Mouse (Mus musculus): ENCODE data around the gene Kansl1.

The Kansl1 gene

DNA sequence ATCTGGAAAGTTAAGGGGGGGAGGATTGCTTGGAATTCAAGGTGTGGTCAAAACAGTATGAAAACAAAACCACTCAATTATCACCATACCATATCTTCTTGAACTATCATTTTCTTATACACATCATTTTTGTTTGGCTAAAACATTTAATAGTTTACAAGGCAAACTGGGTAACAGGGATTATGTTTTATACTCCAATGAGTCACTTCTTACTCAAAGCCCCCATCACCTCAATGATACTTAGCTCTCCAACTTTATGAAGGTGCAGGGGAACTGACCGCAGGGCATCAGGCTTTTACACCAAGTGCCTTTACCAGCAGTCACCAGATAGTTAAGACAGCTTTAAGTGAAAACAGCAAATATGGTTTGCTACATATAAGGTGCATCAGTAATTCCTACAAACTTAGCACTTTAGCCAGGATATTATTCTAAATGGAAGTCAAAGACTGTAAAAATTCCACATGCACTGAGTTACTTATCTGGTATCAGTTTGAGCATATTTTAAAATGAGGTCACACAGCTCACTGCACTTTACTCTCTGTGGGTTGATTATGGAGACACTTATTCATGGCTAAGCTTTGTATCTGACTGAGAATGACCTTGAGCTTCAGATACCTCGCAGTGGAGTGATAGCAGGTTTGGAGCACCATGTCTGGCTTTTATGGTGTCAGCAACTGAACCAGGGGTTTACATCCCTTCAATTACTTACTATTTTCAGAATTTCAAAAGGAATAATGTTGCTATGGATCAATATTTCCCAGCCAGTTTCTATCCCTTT is 104.6 kb downstream of the Kansl1 start:
- no peak for DNase-seq (ENCODE audit: low read depth, low spot score)

DNA sequence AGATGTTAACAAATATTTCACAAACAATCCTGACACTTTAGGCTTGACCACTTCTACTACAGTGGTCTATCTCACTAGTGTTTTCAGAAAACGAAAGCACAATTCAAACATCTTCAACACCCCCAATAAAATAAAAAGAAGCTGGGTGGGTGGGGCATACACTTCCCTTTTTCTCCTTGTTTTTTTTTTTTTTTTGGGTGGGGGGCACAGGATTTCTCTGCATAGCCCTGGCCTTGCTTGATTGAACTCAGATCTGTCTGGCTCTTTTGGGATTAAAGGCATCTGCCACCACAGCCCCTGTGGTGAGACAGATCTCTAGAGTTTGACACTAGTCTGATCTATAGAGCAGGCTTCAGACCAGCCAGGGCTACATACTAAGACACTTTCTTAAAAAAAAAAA is 106.0 kb downstream of the Kansl1 start:
- no peak for DNase-seq (ENCODE audit: low read depth, low spot score)

DNA sequence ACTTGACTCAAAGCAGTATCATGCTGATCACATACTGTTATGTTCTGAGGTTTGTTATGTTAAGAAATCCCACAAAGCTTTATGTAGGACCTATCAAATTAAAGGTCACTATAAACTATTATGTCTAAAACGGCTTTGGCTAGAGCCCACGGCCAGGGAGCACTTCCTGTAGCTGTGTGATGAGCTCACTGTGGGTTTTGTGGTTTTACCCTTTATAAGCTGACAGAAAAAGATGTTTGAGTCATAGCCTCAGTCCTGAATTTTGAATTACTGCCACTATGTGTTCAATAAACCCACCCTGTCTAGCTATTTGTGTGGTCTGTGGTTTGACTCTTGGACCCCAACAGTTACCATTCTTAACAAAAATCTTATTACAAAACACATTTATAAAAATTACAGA is 106.9 kb downstream of the Kansl1 start:
- DNase-seq (ENCODE audit: low read depth, low spot score): no peak

DNA sequence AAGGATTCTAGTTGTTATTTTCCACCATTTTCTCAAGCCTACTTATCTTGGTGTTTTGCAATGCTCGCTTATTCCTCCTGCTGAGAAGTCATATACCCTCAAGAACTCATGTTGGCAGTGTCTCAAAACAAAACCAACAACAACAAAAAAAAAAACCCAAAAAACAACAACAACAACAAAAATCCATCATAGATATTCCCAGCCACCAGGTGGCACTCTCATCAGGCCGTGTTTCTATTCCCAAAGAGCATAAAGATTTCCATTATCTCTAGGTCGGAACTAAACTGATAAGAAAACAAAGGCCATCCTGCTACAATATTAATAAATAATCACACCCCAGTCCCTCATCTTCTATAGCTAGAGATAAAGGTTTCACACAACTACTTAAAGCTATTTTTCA is 121.7 kb downstream of the Kansl1 start:
- peak; percentile 47 for DNase-seq (ENCODE audit: low read depth, low spot score)

DNA sequence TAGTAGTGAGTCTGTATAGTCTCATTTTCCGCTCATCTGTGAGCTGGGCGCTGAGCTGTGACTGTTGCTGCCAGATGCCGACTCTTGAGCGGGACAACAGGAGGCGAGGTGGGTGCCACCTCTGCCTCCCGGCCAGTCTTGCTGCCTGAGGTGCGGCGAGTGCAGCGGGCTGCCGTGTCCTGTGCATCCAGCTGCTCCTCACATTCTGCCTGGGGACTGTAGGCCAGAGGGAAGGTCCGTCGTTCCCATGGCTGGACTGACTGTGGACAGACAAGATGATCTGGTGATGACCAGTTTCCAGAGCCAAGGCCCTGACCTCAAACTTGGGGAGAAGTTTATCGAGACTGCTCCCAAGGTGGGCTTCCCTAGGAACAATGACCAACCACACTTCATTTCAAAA is 133.7 kb downstream of the Kansl1 start:
- DNase-seq (ENCODE audit: low read depth, low spot score): no peak

DNA sequence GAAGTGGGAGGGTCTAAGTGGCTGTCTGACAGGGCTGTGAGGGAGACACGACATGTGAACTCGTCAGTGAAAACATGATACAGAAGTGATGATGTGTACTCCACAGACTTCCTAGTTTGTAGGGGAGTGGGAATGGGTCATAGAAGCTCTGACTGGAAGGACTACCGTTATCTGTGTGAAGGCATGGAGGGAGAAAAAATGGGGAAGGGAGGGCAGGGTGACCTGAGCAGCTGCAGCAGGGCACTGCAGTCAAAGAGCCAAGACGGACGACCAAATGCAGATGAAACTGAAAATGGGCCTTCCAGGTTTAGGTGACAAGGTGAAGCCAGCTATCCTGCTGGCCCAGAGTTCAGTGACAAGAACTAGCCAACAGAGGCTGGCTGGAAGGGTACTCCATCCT is 134.5 kb downstream of the Kansl1 start:
- DNase-seq (ENCODE audit: low read depth, low spot score): no peak

DNA sequence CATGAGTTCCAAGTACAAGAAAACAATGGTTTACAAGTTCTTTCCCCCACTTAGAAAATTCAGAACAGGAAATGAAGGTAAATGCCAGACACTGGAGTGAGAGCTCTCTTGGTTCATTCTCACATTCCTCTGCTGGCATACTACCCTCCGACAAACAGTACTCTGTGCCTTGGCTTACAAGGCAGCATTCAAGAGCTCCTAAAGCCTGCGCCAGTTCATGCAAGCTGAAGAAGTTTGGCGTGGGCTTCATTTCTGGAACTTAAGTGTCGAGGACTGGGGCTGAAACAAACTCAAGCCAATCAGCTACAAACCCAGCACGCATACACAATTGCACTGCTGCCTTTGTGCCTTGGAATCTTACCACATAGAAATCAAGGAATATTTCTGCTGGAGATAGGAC is 136.6 kb downstream of the Kansl1 start:
- no peak for DNase-seq (ENCODE audit: low read depth, low spot score)

DNA sequence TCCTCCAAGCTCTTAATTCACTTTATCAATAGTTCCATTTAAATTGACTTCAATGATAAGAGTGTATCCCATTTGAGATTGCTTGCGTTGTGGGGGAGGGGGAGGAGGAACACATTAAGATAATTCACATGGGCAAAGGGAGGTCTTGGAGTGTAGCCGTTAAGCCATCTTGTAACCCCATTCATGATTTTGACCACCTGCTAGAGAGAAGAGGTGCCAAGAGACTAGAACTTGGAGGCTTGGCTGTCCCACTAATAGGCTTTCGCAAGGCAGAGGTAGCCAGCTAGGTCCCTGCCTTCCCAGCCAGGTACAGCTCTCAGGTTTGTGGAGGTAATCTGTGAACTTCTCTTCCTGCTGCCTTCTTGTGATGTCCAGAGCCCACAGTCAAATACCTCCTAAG is 137.5 kb downstream of the Kansl1 start:
- no peak for DNase-seq (ENCODE audit: low read depth, low spot score)

DNA sequence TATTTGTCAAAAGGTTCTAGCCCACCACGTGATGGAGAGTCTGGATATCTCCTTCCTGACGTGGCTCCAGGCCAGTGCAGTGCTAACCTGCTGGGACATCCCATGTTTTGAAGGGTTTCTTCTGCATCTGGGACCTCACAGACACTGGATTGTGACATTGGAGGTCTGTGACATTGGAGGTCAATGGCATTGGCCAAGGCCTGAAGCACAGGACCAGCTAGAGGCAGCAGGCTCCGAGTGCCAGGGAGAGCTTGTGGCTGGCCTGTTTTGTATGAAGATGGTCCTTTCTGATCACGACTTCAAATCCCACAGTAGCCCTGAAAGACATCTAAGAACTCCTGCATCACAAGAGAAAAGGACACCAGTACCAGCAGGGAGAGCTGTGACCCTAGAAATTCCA is 138.5 kb downstream of the Kansl1 start:
- DNase-seq (ENCODE audit: low read depth, low spot score): no peak

DNA sequence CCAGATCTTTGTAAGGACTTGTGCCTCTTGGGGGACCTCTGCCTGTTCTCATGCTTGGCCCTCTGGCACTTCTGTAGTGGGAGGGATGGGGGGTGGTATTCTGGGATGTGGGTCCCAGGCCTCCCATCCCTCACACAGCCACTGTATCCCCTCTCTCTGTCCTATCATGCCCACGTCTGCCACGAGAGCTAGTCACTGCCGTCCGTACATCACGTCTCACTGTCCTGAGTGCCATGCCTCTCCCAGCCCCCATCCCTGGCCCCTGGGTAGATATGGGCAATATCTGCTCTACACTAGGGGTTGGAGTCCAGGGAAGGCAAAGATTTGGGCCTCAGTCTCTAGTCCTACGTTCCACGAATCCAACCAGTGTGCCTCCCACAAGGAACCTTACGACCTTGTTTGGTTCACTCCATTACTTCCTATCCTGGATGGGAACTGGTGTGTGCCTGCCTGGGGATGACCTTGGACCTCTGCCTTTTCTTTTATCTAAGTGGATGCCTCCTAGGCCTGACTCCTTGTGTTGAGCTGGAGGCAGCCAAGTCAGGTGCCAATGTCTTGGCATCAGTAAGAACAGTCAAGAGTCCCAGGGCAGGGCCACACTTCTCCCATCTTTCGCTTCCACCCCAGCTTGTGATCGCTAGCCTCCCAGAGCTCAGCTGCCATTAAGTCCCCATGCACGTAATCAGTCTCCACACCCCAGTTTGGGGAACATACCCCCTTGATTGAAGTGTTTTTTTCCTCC is 139.3 kb downstream of the Kansl1 start:
- no peak for DNase-seq (ENCODE audit: low read depth, low spot score)

DNA sequence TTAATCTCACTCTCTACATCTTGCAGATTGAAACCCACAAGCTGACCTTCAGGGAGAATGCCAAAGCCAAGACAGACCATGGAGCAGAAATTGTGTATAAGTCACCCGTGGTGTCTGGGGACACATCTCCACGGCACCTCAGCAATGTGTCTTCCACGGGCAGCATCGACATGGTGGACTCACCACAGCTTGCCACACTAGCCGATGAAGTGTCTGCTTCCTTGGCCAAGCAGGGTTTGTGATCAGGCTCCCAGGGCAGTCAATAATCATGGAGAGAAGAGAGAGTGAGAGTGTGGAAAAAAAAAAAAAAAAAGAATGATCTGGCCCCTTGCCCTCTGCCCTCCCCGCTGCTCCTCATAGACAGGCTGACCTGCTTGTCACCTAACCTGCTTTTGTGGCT is 140.7 kb downstream of the Kansl1 start:
- no peak for DNase-seq (ENCODE audit: low read depth, low spot score)

DNA sequence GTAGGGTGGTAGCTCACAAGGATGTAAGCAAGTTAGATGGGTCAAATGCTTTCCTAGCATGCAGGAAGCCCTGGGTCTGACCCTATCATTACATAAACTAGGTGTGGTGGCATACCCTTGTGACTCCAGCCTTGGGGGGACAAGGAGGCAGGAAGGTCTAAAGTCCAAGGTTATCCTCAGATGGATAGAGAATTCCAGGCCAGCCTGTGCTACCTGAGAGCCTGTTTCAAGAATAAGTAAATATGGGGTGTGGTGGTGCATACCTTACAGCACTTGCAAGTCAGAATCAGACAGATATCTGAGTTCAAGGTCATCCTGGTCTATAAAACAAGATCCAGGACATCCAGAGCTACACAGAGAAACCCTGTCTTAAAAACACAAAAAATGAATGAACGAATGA is 141.2 kb downstream of the Kansl1 start:
- no peak for DNase-seq (ENCODE audit: low read depth, low spot score)

DNA sequence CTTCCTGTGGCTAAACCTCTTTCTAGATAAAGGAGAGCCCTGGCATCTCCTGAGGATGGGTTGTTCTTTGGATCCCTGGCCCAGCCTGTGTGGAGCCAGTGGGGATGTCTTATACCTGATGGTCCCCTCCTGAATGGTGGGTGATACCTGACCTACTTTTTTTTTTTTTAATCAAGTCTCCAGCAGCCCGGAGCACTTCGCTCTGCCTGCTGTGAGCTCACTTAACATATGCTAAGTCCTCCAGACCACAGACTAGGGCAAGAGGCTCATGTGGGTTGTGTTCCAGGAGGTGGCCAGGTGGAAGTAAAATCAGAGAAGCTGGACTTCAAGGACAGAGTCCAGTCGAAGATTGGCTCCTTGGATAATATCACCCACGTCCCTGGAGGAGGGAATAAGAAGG is 146.5 kb downstream of the Kansl1 start:
- peak; percentile 58 for DNase-seq (ENCODE audit: low read depth, low spot score)

DNA sequence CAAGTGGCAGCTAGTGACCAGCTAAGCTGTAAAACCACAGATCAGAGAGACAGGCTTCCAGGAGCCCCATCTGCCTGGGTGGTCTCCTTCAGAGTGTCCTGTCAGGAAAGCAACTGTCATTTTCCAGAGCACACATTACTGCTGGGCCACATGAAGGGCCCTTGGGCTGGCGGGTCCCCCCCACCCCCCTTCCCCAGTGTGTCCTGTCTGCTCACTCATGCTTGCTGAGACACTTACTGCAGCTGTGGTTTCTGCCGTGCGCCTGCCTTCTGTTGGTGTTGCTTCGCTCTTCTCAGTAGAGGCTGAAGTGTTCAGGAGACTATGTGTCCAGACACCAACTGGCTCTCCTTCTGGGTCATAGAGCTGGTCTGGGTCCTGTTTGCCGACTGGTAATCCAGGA is 148.2 kb downstream of the Kansl1 start:
- DNase-seq (ENCODE audit: low read depth, low spot score): no peak

DNA sequence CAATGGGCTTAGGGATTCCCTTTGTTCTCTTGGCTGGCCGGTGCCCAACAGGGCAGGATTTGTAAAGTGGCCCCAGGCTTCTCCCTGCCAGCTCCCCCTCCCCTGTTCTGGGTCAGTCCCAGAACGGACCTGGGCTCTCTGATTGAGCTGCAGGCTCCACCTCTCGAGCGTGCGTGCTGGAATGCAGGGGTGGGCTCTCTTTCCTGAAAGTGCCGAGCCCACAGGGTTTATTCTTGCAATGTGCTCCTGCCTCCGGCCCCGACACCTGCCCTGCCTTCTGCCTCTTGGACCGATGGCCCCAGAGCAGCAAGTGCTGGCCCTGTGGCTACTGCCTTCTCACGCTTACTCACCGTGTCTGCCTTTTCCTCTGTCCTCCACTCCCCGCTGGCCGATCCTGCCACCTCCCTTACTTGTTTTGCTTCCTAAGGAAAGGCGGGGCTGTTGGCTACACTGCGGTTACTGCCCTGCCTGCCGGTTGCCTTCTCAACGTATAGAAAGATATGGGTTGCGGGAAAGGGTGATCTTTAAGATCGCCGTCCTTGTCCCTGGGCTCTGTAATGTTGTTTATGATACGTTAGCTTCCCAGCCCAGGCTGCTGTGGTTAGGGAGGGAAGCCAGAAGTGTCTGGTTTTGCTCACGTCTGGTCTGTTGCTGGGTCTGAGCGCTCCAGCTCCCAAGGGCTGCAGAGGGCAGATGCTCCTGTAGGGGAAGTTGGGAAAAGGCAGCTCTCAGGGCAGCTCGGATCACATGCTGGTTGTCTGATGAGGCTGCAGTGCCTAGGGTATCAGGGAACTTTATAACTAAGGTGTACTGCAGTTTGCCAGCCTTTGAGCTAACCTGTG is 149.5 kb downstream of the Kansl1 start:
- peak; percentile 58 for DNase-seq (ENCODE audit: low read depth, low spot score)

DNA sequence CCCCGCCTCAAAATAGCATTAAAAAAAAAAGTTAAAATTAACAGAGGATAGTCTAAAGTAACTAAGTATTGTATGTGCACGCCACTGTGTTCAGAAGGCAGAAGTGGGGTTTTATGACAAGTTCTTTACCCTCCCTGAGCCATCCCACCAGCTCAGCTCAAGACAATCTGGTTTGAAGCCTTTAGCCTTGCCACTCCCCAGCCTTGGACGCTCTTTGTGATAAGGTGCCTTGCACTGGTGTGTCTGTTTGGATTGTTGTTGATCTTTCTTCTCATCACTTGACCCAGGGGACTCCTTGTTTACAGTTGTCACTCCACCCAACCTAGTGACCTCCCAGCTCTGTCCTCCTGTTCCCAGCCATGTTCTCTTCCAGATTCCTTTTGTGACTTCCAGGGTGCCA is 151.0 kb downstream of the Kansl1 start:
- DNase-seq (ENCODE audit: low read depth, low spot score): no peak

DNA sequence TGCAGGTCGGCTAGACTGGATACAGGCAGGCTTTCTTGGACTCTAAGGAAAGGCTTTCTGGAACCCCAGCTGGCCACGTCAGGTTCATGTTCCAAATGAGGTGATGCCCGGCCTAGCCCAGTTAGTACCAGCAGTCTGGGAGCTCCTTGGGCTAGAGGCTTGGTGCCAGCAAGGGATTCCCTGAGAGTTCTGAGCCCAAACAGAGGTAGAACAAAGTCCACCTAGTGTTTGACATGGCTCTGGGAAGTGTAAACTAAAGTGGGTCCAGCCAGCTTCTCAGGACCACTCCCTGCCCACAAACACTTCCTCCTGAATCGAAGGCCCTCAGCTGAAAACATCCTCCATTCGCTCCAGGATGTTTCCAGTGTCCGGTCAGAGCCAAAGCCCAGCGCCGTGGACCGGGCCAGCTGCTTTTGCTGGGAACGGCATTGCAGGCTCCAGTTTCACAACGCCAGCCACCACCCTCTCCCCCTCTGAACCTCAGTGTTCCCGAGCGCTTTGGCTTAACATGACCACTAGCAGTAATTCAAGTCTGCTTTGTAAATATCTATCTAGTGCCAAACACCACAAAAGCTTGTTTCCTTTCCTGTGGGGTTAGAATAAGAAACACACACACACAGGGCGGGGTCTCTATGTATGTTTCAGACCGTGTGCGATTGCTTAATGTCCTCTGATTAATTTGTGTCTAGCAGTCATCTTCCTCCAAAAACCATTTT is 151.8 kb downstream of the Kansl1 start:
- DNase-seq (ENCODE audit: low read depth, low spot score): no peak

DNA sequence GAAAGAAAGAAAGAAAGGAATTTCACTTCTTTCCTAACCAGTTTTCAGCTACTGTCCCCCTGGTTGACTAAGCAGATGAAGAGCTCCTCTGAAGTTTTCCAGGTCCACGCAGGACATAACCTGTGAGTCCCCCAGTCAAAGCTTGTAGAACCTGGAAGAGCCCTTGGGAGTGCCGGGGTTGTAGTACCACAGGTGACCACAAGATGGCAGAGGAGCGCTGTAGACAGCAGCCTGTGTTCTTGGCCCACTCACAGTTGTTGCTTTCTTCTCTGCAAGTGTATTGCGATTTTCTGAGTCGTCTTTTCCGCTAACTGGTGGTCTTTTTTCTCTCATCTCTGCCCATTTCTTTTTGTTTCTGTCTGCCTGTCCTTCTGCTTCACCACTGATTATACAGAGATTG is 153.0 kb downstream of the Kansl1 start:
- DNase-seq (ENCODE audit: low read depth, low spot score): peak; percentile 94

DNA sequence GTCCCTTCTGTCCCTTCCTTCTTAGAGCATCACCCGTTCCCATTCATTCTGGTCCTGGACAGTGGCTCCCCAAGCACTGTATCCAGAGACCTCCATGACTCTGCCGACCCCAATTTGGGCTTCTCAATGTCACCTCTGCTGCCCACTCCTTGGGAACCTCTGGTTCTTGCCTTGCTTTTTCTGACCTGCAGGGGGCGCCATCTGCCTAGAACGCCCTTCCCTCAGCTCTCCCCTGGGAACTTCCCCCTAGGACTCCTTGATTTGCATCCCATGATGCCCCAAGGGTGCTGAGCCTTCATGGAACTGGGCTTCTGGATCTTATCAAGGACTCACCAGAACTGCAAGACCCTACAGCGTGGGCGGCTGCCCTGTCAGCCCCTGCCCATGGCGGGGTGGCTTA is 157.0 kb downstream of the Kansl1 start:
- no peak for DNase-seq (ENCODE audit: low read depth, low spot score)

DNA sequence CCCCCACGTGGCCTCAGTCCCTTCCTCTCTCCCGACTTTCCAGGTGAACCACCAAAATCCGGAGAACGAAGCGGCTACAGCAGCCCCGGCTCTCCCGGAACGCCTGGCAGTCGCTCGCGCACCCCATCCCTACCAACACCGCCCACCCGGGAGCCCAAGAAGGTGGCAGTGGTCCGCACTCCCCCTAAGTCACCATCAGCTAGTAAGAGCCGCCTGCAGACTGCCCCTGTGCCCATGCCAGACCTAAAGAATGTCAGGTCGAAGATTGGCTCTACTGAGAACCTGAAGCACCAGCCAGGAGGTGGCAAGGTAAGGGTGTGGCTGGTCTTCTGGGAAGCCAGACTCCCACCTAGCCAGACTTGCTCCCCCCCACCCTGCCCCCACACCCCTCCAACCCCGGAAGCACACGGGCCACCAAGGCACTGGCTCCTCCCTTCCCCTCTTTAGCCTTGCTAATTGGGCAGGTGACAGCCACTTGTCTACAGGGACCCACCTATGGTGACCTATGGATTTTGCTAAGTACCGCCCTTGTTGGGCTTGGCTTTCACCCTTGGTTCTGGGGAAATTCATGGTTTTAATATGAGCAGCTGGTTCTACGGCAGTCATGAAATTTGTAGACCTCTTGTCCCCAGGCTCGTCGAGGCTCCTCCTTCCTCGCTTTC is 158.3 kb downstream of the Kansl1 start:
- DNase-seq (ENCODE audit: low read depth, low spot score): no peak
